Comparison of ENCODE assay signal across 15 mouse cellular contexts in genomic region chr6:39301484-39301883, GRCm38 (mm10).
DNase-seq lines count a peak whose midpoint lies in the region; ATAC-seq and TF ChIP-seq lines count a peak whose summit lies in the region.
"Had no signal": no experiment of that assay in that cellular context is flagged by ENCODE, and none has a peak within 500 bp of the region (broad histone marks: within the 10 kb centered on the region; RNA-seq: fewer than 3 reads in every experiment).

No protein-coding gene starts in this region.

- H3K9me3 ChIP-seq in kidney, postnatal 0 days (replicated peaks; ENCODE audit: low read length): no peaks in the 10 kb centered on the region

- H3K9ac ChIP-seq in kidney, postnatal 0 days (ENCODE audit: low read depth, low read length): no peak overlapping the region
- H3K9ac ChIP-seq: liver, embryonic 14.5 days had no signal

- no peaks in the 10 kb centered on the region for H3K36me3 ChIP-seq in kidney, postnatal 0 days (ENCODE audit: insufficient read depth, low read length)

- H3K4me3 ChIP-seq in kidney, postnatal 0 days (replicated peaks; ENCODE audit: low read depth, low read length): no peak overlapping the region
- H3K4me3 ChIP-seq: erythroblast, embryonic 14.5 days; gastrocnemius, adult 2 months; left cerebral cortex, adult 2 months had no signal

- 0 out of 2 replicates have a peak, but pooled peaks have one; percentile 8 for ATAC-seq in kidney, postnatal 0 days (replicated peaks; ENCODE audit: low FRiP score, low read depth)
- no peak for ATAC-seq in inflammation-experienced regulatory T-cells, adult 6 months

- TF ChIP-seq CTCF in kidney, postnatal 0 days (IDR thresholded peaks at IDR 0.05; ENCODE audit: low read depth): no peak

- H3K27ac ChIP-seq in kidney, postnatal 0 days: no peak overlapping the region
- H3K27ac ChIP-seq: gastrocnemius, adult 2 months; left cerebral cortex, adult 2 months; liver, embryonic 14.5 days had no signal

- no peaks in the 10 kb centered on the region for H3K27me3 ChIP-seq in kidney, postnatal 0 days (ENCODE audit: insufficient read depth, low read length)

- DNase-seq in kidney, postnatal 0 days (ENCODE audit: low spot score): no peak
- no peak for DNase-seq in kidney, postnatal 14 days
- DNase-seq in 3134 (ENCODE audit: extremely low read depth, insufficient read length, low spot score) (peak; percentile 11), MEL-GATA-1-ER (ENCODE audit: extremely low read depth, low read depth) (peak; percentile 41)
- DNase-seq in induced T-regulatory cell, adult 2 months (ENCODE audit: low read depth): peak; percentile 39
- DNase-seq in layer of hippocampus, adult 9-11 months: no peak
- no peak for DNase-seq in layer of hippocampus, adult 8-10 months (ENCODE audit: low spot score in 2 of 2)
- DNase-seq: cerebellum, postnatal 14 days; gastrocnemius, adult 2 months; kidney, adult 9 months; midbrain, embryonic 14.5 days had no signal

- no peak overlapping the region for H3K4me2 ChIP-seq in kidney, postnatal 0 days (ENCODE audit: low read length)

- no peaks in the 10 kb centered on the region for H3K4me1 ChIP-seq in kidney, postnatal 0 days (replicated peaks; ENCODE audit: insufficient read depth, low read length)

- 70% methylated on average over 3 of the region's 3 CpGs for WGBS in kidney, postnatal 0 days

Comparison
In these comparisons a context has a peak if more than half of its experiments do, and no peak if none do; other contexts are left out.
1. DNase-seq: peak in 3134 (single experiment), MEL-GATA-1-ER (single experiment) and induced T-regulatory cell, adult 2 months (single experiment); none in kidney, postnatal 0 days (single experiment), kidney, postnatal 14 days (single experiment), layer of hippocampus, adult 9-11 months (single experiment) and layer of hippocampus, adult 8-10 months (0 of 2).